Comparison of ENCODE assay signal across 28 mouse cellular contexts in the genomic region with DNA sequence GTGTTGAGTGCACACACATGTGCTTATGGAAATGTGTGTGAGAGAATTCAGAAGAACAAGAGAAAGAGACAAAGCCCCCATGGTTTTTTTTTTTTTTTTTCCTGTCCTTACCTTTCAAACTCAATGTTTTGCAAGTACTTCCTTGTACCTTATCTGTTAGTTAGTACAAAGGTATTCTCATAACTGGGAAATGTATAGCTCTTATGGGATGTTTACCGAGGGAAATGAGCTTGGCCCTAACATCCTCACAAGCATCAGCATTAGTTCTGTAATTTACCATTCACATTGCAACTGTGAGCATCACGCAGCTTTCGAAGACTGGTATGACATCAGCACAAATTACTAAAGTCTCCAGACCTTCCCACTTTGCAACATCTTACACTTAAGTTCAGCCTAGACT.
A peak's percentile ranks its signal among the peaks of the same experiment; 100 is the strongest.
DNase-seq lines count a peak whose midpoint lies in the region; ATAC-seq and TF ChIP-seq lines count a peak whose summit lies in the region.
"Had no signal": no experiment of that assay in that cellular context is flagged by ENCODE, and none has a peak within 500 bp of the region (broad histone marks: within the 10 kb centered on the region; RNA-seq: fewer than 3 reads in every experiment).

No protein-coding gene starts in this region.

- peak overlapping the region; percentile 12; the same call in 1 of the 2 replicates for H3K4me2 ChIP-seq in liver, embryonic 11.5 days
- no peak overlapping the region for H3K4me2 ChIP-seq in liver, postnatal 0 days (ENCODE audit: low read depth, low read length)
- H3K4me2 ChIP-seq in intestine, embryonic 16.5 days (ENCODE audit: low read depth, low read length), result no peak overlapping the region
- peak overlapping the region; percentile 68; the same call in 1 of the 2 replicates for H3K4me2 ChIP-seq in liver, embryonic 13.5 days
- no peak overlapping the region for H3K4me2 ChIP-seq in stomach, postnatal 0 days (replicated peaks; ENCODE audit: low read depth)
- H3K4me2 ChIP-seq: embryonic facial prominence, embryonic 12.5 days; embryonic facial prominence, embryonic 15.5 days; heart, embryonic 15.5 days; hindbrain, embryonic 13.5 days had no signal

- no peaks in the 10 kb centered on the region for H3K27me3 ChIP-seq in liver, embryonic 11.5 days (replicated peaks; ENCODE audit: control insufficient read depth, insufficient read depth, low read length)
- no peaks in the 10 kb centered on the region for H3K27me3 ChIP-seq in liver, postnatal 0 days (ENCODE audit: insufficient read depth, low read length)
- H3K27me3 ChIP-seq in intestine, embryonic 16.5 days (replicated peaks; ENCODE audit: control insufficient read depth, insufficient read depth, low read length), result no peaks in the 10 kb centered on the region
- H3K27me3 ChIP-seq in liver, embryonic 13.5 days, result no peaks in the 10 kb centered on the region
- no peaks in the 10 kb centered on the region for H3K27me3 ChIP-seq in stomach, postnatal 0 days (ENCODE audit: control insufficient read depth, insufficient read depth, low read length)
- H3K27me3 ChIP-seq: embryonic facial prominence, embryonic 12.5 days; embryonic facial prominence, embryonic 15.5 days; heart, embryonic 15.5 days; hindbrain, embryonic 13.5 days had no signal

- no peak for DNase-seq in liver, embryonic 11.5 days (ENCODE audit: low spot score)
- DNase-seq in liver, postnatal 0 days, result no peak
- DNase-seq in liver, embryonic 13.5 days, result no peak
- no peak for DNase-seq in stomach, postnatal 0 days (ENCODE audit: low spot score)
- DNase-seq in spleen, postnatal 4 days (ENCODE audit: low spot score in 2 of 2), result no peak
- no peak for DNase-seq in spleen, adult 12 weeks (ENCODE audit: low spot score)
- DNase-seq: adrenal gland, adult 2 months; adrenal gland, postnatal 36 days; cerebellum, adult 11 months; cerebellum, adult 2 months; cerebellum, adult 9-11 months; cerebellum, postnatal 25 days; forebrain, postnatal 0 days; gastrocnemius, adult 2 months; gastrocnemius, postnatal 14 days; heart, adult 18-20 months; heart, postnatal 10 days; heart, postnatal 36 days had no signal

- no peak overlapping the region for H3K9ac ChIP-seq in liver, embryonic 11.5 days (ENCODE audit: low read depth, low read length)
- no peak overlapping the region for H3K9ac ChIP-seq in liver, postnatal 0 days (replicated peaks)
- no peak overlapping the region for H3K9ac ChIP-seq in intestine, embryonic 16.5 days (ENCODE audit: low read depth, low read length)
- no peak overlapping the region for H3K9ac ChIP-seq in liver, embryonic 13.5 days
- no peak overlapping the region for H3K9ac ChIP-seq in stomach, postnatal 0 days (ENCODE audit: low read length)
- H3K9ac ChIP-seq: embryonic facial prominence, embryonic 12.5 days; embryonic facial prominence, embryonic 15.5 days; forebrain, postnatal 0 days; heart, embryonic 15.5 days; hindbrain, embryonic 13.5 days had no signal

- H3K27ac ChIP-seq in liver, embryonic 11.5 days (ENCODE audit: low read depth, low read length), result no peak overlapping the region
- H3K27ac ChIP-seq in liver, postnatal 0 days (ENCODE audit: low read depth), result no peak overlapping the region
- H3K27ac ChIP-seq in intestine, embryonic 16.5 days (ENCODE audit: low read length), result no peak overlapping the region; the same call in 1 of the 2 replicates
- H3K27ac ChIP-seq in liver, embryonic 13.5 days, result peak overlapping the region; percentile 62; the same call in 1 of the 2 replicates
- no peak overlapping the region for H3K27ac ChIP-seq in stomach, postnatal 0 days (replicated peaks)
- H3K27ac ChIP-seq: embryonic facial prominence, embryonic 12.5 days; embryonic facial prominence, embryonic 15.5 days; heart, embryonic 15.5 days; hindbrain, embryonic 10.5 days; hindbrain, embryonic 13.5 days had no signal

- peaks cover 26% of the 10 kb centered on the region for H3K4me1 ChIP-seq in liver, embryonic 11.5 days (replicated peaks; ENCODE audit: control insufficient read depth, insufficient read depth, low read length)
- peaks cover 15% of the 10 kb centered on the region for H3K4me1 ChIP-seq in liver, postnatal 0 days (ENCODE audit: insufficient read depth)
- H3K4me1 ChIP-seq in intestine, embryonic 16.5 days (ENCODE audit: control insufficient read depth, insufficient read depth, low read length), result peaks cover 16% of the 10 kb centered on the region
- peaks cover 61% of the 10 kb centered on the region for H3K4me1 ChIP-seq in liver, embryonic 13.5 days (replicated peaks)
- H3K4me1 ChIP-seq in stomach, postnatal 0 days (replicated peaks; ENCODE audit: control insufficient read depth, insufficient read depth), result no peaks in the 10 kb centered on the region

- no peak for ATAC-seq in liver, embryonic 11.5 days (replicated peaks; ENCODE audit: low FRiP score)
- no peak for ATAC-seq in liver, postnatal 0 days
- ATAC-seq in intestine, embryonic 16.5 days, result peak; percentile 50
- no peak for ATAC-seq in liver, embryonic 13.5 days (ENCODE audit: low read depth)
- peak; percentile 61; the same call in 1 of the 2 replicates for ATAC-seq in stomach, postnatal 0 days (ENCODE audit: low FRiP score, low TSS enrichment)
- ATAC-seq: CD4-positive, CD25-positive, alpha-beta regulatory T cell, adult 4 months; forebrain, embryonic 14.5 days; forebrain, postnatal 0 days; hindbrain, embryonic 16.5 days had no signal

- no peak for TF ChIP-seq CTCF in liver, postnatal 0 days (IDR thresholded peaks at IDR 0.05; ENCODE audit: low read depth)
- no peak for TF ChIP-seq CTCF in stomach, postnatal 0 days (IDR thresholded peaks at IDR 0.05; ENCODE audit: low read depth)

- TF ChIP-seq EP300 in liver, postnatal 0 days (IDR thresholded peaks at IDR 0.05; ENCODE audit: low read depth), result no peak
- no peak for TF ChIP-seq EP300 in stomach, postnatal 0 days (optimal IDR thresholded peaks at IDR 0.05)

- no peak overlapping the region for H3K4me3 ChIP-seq in liver, embryonic 11.5 days (ENCODE audit: low read depth, low read length)
- H3K4me3 ChIP-seq in liver, postnatal 0 days (ENCODE audit: low read depth, low read length), result no peak overlapping the region
- no peak overlapping the region for H3K4me3 ChIP-seq in intestine, embryonic 16.5 days (ENCODE audit: low read length)
- peak overlapping the region; percentile 21 for H3K4me3 ChIP-seq in liver, embryonic 13.5 days (replicated peaks)
- H3K4me3 ChIP-seq in stomach, postnatal 0 days (ENCODE audit: low read depth, low read length), result no peak overlapping the region
- H3K4me3 ChIP-seq: embryonic facial prominence, embryonic 12.5 days; embryonic facial prominence, embryonic 15.5 days; heart, embryonic 10.5 days; heart, embryonic 15.5 days; hindbrain, embryonic 10.5 days; hindbrain, embryonic 13.5 days had no signal

- no peaks in the 10 kb centered on the region for H3K9me3 ChIP-seq in liver, embryonic 11.5 days (ENCODE audit: control insufficient read depth, low read length)
- H3K9me3 ChIP-seq in liver, postnatal 0 days (ENCODE audit: low read length), result no peaks in the 10 kb centered on the region
- no peaks in the 10 kb centered on the region for H3K9me3 ChIP-seq in intestine, embryonic 16.5 days (ENCODE audit: control insufficient read depth, low read length)
- no peaks in the 10 kb centered on the region for H3K9me3 ChIP-seq in liver, embryonic 13.5 days (replicated peaks)
- H3K9me3 ChIP-seq in stomach, postnatal 0 days (ENCODE audit: control insufficient read depth, low read length), result no peaks in the 10 kb centered on the region
- H3K9me3 ChIP-seq: embryonic facial prominence, embryonic 12.5 days; embryonic facial prominence, embryonic 15.5 days; heart, embryonic 10.5 days; heart, embryonic 15.5 days; hindbrain, embryonic 10.5 days; hindbrain, embryonic 13.5 days had no signal

- no peaks in the 10 kb centered on the region for H3K36me3 ChIP-seq in liver, embryonic 11.5 days (ENCODE audit: control insufficient read depth, insufficient read depth, low read length)
- H3K36me3 ChIP-seq in liver, postnatal 0 days (replicated peaks; ENCODE audit: insufficient read depth, low read length), result no peaks in the 10 kb centered on the region
- H3K36me3 ChIP-seq in intestine, embryonic 16.5 days (ENCODE audit: control insufficient read depth, insufficient read depth, low read length), result no peaks in the 10 kb centered on the region
- no peaks in the 10 kb centered on the region for H3K36me3 ChIP-seq in liver, embryonic 13.5 days
- H3K36me3 ChIP-seq in stomach, postnatal 0 days (ENCODE audit: control insufficient read depth, insufficient read depth, low read length), result no peaks in the 10 kb centered on the region
- H3K36me3 ChIP-seq: embryonic facial prominence, embryonic 12.5 days; embryonic facial prominence, embryonic 15.5 days; heart, embryonic 10.5 days; heart, embryonic 15.5 days; hindbrain, embryonic 10.5 days; hindbrain, embryonic 13.5 days had no signal

- 82% methylated on average over 3 of the region's 3 CpGs for WGBS in liver, embryonic 11.5 days
- WGBS in liver, postnatal 0 days (ENCODE audit: insufficient replicate concordance), result 75% methylated on average over 3 of the region's 3 CpGs
- WGBS in intestine, embryonic 16.5 days, result 57% methylated on average over 3 of the region's 3 CpGs
- WGBS in liver, embryonic 13.5 days (ENCODE audit: insufficient replicate concordance), result 69% methylated on average over 3 of the region's 3 CpGs
- 69% methylated on average over 3 of the region's 3 CpGs for WGBS in stomach, postnatal 0 days

Comparison
In these comparisons a context has a peak if more than half of its experiments do, and no peak if none do; other contexts are left out.
1. H3K4me2 ChIP-seq: peak in liver, embryonic 11.5 days (single experiment) and liver, embryonic 13.5 days (single experiment); none in liver, postnatal 0 days (single experiment), intestine, embryonic 16.5 days (single experiment) and stomach, postnatal 0 days (single experiment).
2. ATAC-seq: peak in intestine, embryonic 16.5 days (single experiment) and stomach, postnatal 0 days (single experiment); none in liver, embryonic 11.5 days (single experiment), liver, postnatal 0 days (single experiment) and liver, embryonic 13.5 days (single experiment).